Mouse (Mus musculus) lung, embryonic 14.5 days (tissue): ENCODE results near the gene Prkra. TPM values are rescaled to one million over a fixed set of nuclear protein-coding genes. Genes with fewer than 3 reads are reported as not detected.

Source experiments
- ATAC-seq: fragments of 200-750 bp; cut with Nextera tagmentation; 2 replicates; pipeline ENCODE4 v1.8.0; 2017; ENCODE audit warnings: mild to moderate bottlenecking, moderate TSS enrichment, moderate library complexity; ENCODE audit not compliant: insufficient read depth
- DNase-seq: peaks from one replicate; pipeline ENCODE4 v3.0.0-alpha.2; 2015
- H3K27ac ChIP-seq: fragments of 300-500 bp; sonication (generic); 2 replicates; pipeline ENCODE4 v1.5.1; 2014; ENCODE audit warnings: low read depth, mild to moderate bottlenecking, moderate library complexity
- H3K27me3 ChIP-seq: fragments of 300-500 bp; sonication (generic); 2 replicates; pipeline ENCODE4 v1.6.1; 2014; ENCODE audit warnings: low read length, control low read depth; ENCODE audit not compliant: insufficient read depth
- H3K36me3 ChIP-seq: fragments of 300-500 bp; sonication (generic); 2 replicates; pipeline ENCODE4 v1.6.1; 2014; ENCODE audit warnings: control low read depth; ENCODE audit not compliant: insufficient read depth
- H3K4me1 ChIP-seq: fragments of 300-500 bp; sonication (generic); 2 replicates; pipeline ENCODE4 v1.6.1; 2014; ENCODE audit warnings: antibody characterized with exemption, control low read depth; ENCODE audit not compliant: insufficient read depth
- H3K4me2 ChIP-seq: fragments of 300-500 bp; sonication (generic); 2 replicates; pipeline ENCODE4 v1.6.1; 2014; ENCODE audit warnings: mild to moderate bottlenecking
- H3K4me3 ChIP-seq: fragments of 300-500 bp; sonication (generic); 2 replicates; pipeline ENCODE4 v1.5.1; 2014; ENCODE audit warnings: low read depth, low read length
- H3K9ac ChIP-seq: fragments of 300-500 bp; sonication (generic); 2 replicates; pipeline ENCODE4 v1.6.1; 2014
- H3K9me3 ChIP-seq: fragments of 300-500 bp; sonication (generic); 2 replicates; pipeline ENCODE4 v1.6.1; 2016; ENCODE audit warnings: low read depth, low read length, control low read depth
- CTCF ChIP-seq: IDR thresholded peaks from 2 replicates; pipeline ENCODE4 v1.5.1; 2016; ENCODE audit warnings: antibody characterized with exemption, low read depth
- WGBS: fragments of 180-500 bp; shearing (Covaris S2); extraction: QIAGEN DNeasy Blood & Tissue Kit; methylation state at CpG from one replicate; pipeline ENCODE4 v1.1.7; 2014; 5-methylcytosine and 5-hydroxymethylcytosine counted together
- polyA plus RNA-seq: library from polyadenylated mRNA; unstranded; fragments of >200 nt; fragmentation: Nextera tagmentation; extraction: Ambion mirVana; gene quantifications from 2 replicates; pipeline ENCODE4 v1.2.1, GENCODE M21; 2014

Prkra gene
- polyA plus RNA-seq, 1 experiment from 2014 or later: 77.3 TPM

GRCm38 (mm10) chr2:76610326-76611104, 37.3 kb downstream of the Prkra start:
- H3K9ac ChIP-seq: no peak overlapping the region
- H3K36me3 ChIP-seq: no peaks in the 10 kb centered on the region
- ATAC-seq: no peak
- TF ChIP-seq CTCF: no peak
- H3K4me2 ChIP-seq: no peak overlapping the region
- H3K9me3 ChIP-seq: no peaks in the 10 kb centered on the region
- no peaks in the 10 kb centered on the region for H3K27me3 ChIP-seq
- no peak overlapping the region for H3K4me3 ChIP-seq
- no peaks in the 10 kb centered on the region for H3K4me1 ChIP-seq
- WGBS: 63% methylated on average over 10 of the region's 10 CpGs
- H3K27ac ChIP-seq: no peak overlapping the region
- peak; percentile 31 for DNase-seq

GRCm38 (mm10) chr2:76606704-76607103, 41.1 kb downstream of the Prkra start:
- Histone ChIP-seq H3K27ac (no peak overlapping the region), H3K9ac (no peak overlapping the region), H3K36me3 (no peaks in the 10 kb centered on the region), H3K4me3 (no peak overlapping the region), H3K9me3 (no peaks in the 10 kb centered on the region), H3K4me1 (no peaks in the 10 kb centered on the region), H3K4me2 (no peak overlapping the region), H3K27me3 (no peaks in the 10 kb centered on the region)
- DNase-seq (no peak), ATAC-seq (no peak)
- no peak for TF ChIP-seq CTCF
- 80% methylated on average over 3 of the region's 3 CpGs for WGBS

GRCm38 (mm10) chr2:76602256-76602655, 45.6 kb downstream of the Prkra start:
- ATAC-seq (no peak), DNase-seq (no peak)
- Histone ChIP-seq H3K9ac (no peak overlapping the region), H3K27me3 (no peaks in the 10 kb centered on the region), H3K36me3 (no peaks in the 10 kb centered on the region), H3K4me3 (no peak overlapping the region), H3K4me2 (no peak overlapping the region), H3K4me1 (no peaks in the 10 kb centered on the region), H3K9me3 (no peaks in the 10 kb centered on the region), H3K27ac (no peak overlapping the region)
- no peak for TF ChIP-seq CTCF
- 87% methylated on average over 1 of the region's 1 CpGs for WGBS

GRCm38 (mm10) chr2:76599214-76599613, 48.6 kb downstream of the Prkra start:
- H3K27me3 ChIP-seq: no peaks in the 10 kb centered on the region
- H3K36me3 ChIP-seq: no peaks in the 10 kb centered on the region
- no peaks in the 10 kb centered on the region for H3K9me3 ChIP-seq
- 69% methylated on average over 5 of the region's 5 CpGs for WGBS
- no peak overlapping the region for H3K4me3 ChIP-seq
- DNase-seq (peak; percentile 45), ATAC-seq (no peak)
- peak; percentile 48 for TF ChIP-seq CTCF
- H3K9ac ChIP-seq: no peak overlapping the region
- H3K4me1 ChIP-seq: no peaks in the 10 kb centered on the region
- no peak overlapping the region for H3K27ac ChIP-seq
- no peak overlapping the region for H3K4me2 ChIP-seq

GRCm38 (mm10) chr2:76597521-76597920, 50.3 kb downstream of the Prkra start:
- Histone ChIP-seq H3K4me1 (no peaks in the 10 kb centered on the region), H3K27ac (no peak overlapping the region), H3K4me2 (no peak overlapping the region), H3K4me3 (no peak overlapping the region), H3K9me3 (no peaks in the 10 kb centered on the region), H3K9ac (no peak overlapping the region), H3K36me3 (no peaks in the 10 kb centered on the region), H3K27me3 (no peaks in the 10 kb centered on the region)
- 80% methylated on average over 11 of the region's 11 CpGs for WGBS
- no peak for ATAC-seq
- DNase-seq: no peak
- TF ChIP-seq CTCF: no peak

- Histone ChIP-seq H3K4me1 (no peaks in the 10 kb centered on the region), H3K9ac (no peak overlapping the region), H3K4me3 (no peak overlapping the region), H3K36me3 (0 out of 2 replicates have a peak, but pooled peaks cover 3% of the 10 kb centered on the region), H3K27me3 (no peaks in the 10 kb centered on the region), H3K9me3 (no peaks in the 10 kb centered on the region), H3K4me2 (no peak overlapping the region), H3K27ac (no peak overlapping the region)
- DNase-seq: no peak
- 64% methylated on average over 3 of the region's 3 CpGs for WGBS
- no peak for TF ChIP-seq CTCF
- no peak for ATAC-seq
Measured at GRCm38 (mm10) chr2:76592401-76592924, 55.4 kb downstream of the Prkra start.

GRCm38 (mm10) chr2:76590221-76590620, 57.6 kb downstream of the Prkra start:
- ATAC-seq (no peak), DNase-seq (peak; percentile 29)
- Histone ChIP-seq H3K4me1 (no peaks in the 10 kb centered on the region), H3K36me3 (0 out of 2 replicates have a peak, but pooled peaks cover 3% of the 10 kb centered on the region), H3K9ac (no peak overlapping the region), H3K27ac (no peak overlapping the region; the same call in 1 of the 2 replicates), H3K4me3 (no peak overlapping the region), H3K4me2 (no peak overlapping the region), H3K9me3 (no peaks in the 10 kb centered on the region), H3K27me3 (no peaks in the 10 kb centered on the region)
- TF ChIP-seq CTCF: no peak
- 66% methylated on average over 7 of the region's 7 CpGs for WGBS
